Mouse (Mus musculus): ENCODE measurements at regions not wholly inside any gene's neighbourhood (a gene's known extent, or its start where the extent isn't known, plus 50 kb on each side); places are given as distances from the start of the nearest gene placed in this dataset.

- no peak for DNase-seq (ENCODE audit: low read depth, low spot score)
Observed at GRCm38 (mm10) chr14:24550763-24551471, 64.0 kb downstream of the Rps24 start.

DNA sequence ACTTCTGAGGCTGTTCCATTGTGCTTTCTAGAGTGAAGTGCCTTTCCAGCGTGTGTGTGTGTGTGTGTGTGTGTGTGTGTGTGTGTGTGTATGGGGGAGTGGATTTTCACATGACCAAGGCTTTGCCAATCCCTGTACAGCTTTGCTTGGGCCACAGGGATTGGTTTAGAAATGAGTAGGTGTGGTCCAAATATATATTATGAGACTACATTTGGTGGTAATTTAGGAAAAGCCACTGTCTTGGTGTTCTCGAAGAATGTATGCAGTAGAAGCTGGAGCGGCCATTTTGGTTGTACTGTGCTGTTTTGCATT, 64.5 kb downstream of the Rps24 start:
- DNase-seq (ENCODE audit: low read depth, low spot score), result no peak

DNA sequence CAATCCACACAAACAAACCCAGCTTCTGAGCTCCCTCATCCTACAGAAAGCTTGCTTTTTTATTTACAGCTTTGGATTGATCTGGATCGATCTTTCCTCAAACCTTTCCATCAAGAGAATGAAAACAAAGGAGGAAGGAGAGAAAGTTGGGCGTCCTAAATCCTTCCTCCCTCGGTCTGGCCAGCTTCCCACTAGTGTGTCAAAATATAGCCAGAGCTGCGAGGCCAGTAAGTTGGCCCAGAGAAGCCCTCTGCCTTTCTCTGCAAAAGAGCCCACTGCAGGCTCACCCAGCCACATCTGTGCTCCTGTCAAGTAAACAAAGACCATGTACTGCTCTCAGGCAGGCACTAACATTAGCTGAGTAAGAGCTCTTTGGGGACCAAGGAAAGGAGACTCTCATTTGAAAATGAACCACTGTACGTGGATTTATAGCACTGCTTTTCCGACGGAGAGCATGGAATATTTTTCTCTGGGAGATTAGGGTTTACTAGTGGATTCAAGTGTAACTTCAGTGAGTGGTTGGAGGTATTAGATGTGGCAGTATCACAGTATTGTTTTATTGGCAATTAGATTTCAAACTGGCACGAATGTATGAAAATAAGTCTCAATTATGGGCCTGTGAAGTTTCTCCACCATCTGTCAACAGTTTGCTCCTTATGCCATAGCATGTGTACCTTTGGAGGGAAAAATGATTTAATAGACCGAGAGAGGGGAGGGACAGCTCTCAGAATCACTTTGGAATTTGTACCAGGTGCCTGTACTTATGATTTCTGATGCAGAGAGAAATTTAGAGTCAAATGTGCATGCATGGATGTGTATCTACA, 78.1 kb downstream of the Rps24 start:
- DNase-seq (ENCODE audit: low read depth, low spot score), result no peak

GRCm38 (mm10) chr14:24565718-24566322, 78.9 kb downstream of the Rps24 start:
- DNase-seq (ENCODE audit: low read depth, low spot score), result no peak

- DNase-seq (ENCODE audit: low read depth, low spot score), result peak; percentile 48
Observed at GRCm38 (mm10) chr14:24575111-24575510, 88.2 kb downstream of the Rps24 start.

GRCm38 (mm10) chr14:24578535-24579111, 91.7 kb downstream of the Rps24 start:
- peak; percentile 96 for DNase-seq (ENCODE audit: low read depth, low spot score)

GRCm38 (mm10) chr14:24579153-24579795, 92.3 kb downstream of the Rps24 start:
- no peak for DNase-seq (ENCODE audit: low read depth, low spot score)

DNA sequence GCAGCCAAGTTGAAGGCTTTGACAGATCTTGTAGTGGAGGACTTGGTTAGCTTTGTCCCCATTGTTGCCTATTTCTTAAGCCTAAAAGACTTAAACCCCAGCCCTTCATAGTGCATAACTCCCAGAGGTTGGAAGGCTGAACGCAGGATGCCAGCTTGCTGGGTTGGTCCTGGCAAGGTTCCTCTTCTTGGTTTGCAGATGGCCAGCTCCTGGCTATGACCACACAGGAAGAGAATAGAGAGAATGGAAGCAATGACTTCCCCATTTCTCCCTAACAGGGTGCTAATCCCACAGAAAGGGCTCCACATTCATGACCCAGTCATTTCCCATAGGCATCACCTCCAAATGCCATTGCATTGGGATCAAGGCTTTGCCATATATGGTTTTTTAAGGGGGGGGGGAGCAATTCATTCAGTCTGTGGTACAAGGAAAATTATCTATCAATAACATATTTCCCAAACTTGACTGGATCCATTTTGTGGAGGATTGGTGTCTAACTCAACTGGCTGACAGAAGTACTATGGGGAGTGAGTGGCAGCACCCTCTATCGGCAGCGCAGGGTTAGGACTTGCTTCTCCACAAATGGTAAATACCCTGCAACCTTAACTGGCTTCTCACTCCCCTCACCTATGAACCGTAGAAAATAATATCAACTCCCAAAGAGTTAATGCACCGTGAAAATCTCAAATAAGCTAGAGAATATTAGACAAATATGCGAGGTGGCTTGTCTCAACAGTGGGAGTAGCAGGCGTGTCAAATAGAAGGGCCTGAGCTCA, 99.4 kb downstream of the Rps24 start:
- no peak for DNase-seq (ENCODE audit: low read depth, low spot score)

DNA sequence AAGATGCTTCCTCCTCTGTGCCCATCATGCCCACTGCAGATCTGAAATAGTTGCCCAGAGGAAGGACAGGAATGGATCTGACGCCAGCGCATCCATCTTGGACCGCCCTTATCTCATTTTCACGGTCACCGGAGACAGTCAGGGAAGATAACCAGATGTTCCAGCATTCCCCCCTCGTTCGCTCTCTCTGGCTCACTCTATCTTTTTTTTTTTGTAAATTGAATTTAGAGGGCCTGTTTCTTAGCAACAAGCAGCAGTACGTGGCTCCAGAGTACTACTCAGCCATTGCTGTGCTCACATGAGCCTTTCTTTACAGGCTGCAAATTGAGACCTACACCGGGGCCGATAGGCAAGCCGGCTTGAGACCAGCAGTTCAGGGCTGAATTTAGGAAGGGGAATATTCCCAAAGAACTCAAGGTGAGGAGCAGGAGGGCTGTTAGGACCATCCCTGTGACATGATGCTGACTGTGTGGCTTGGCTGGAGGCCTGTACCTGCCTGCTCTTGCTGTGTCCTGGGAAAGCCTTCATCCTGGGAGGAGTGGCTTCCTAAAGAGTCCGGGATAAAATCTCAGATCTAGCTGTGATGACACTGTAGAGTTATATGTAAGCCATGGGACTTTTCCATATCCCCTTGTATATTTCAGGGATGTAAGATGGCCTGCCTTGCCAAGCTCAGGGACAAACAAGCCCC, 100.2 kb downstream of the Rps24 start:
- peak; percentile 43 for DNase-seq (ENCODE audit: low read depth, low spot score)

- DNase-seq (ENCODE audit: low read depth, low spot score), result no peak
Observed at GRCm38 (mm10) chr14:24588041-24588440, 101.1 kb downstream of the Rps24 start.

- DNase-seq (ENCODE audit: low read depth, low spot score), result no peak
Observed at GRCm38 (mm10) chr14:24606444-24607173, 119.7 kb downstream of the Rps24 start.

- no peak for DNase-seq (ENCODE audit: low read depth, low spot score)
Observed at GRCm38 (mm10) chr14:24608356-24608755, 121.4 kb downstream of the Rps24 start.

- no peak for DNase-seq (ENCODE audit: low read depth, low spot score)
Observed at GRCm38 (mm10) chr14:24612254-24612995, 125.5 kb downstream of the Rps24 start.

- peak; percentile 45 for DNase-seq (ENCODE audit: low read depth, low spot score)
Observed at GRCm38 (mm10) chr14:24615776-24616175, 128.9 kb downstream of the Rps24 start.

DNA sequence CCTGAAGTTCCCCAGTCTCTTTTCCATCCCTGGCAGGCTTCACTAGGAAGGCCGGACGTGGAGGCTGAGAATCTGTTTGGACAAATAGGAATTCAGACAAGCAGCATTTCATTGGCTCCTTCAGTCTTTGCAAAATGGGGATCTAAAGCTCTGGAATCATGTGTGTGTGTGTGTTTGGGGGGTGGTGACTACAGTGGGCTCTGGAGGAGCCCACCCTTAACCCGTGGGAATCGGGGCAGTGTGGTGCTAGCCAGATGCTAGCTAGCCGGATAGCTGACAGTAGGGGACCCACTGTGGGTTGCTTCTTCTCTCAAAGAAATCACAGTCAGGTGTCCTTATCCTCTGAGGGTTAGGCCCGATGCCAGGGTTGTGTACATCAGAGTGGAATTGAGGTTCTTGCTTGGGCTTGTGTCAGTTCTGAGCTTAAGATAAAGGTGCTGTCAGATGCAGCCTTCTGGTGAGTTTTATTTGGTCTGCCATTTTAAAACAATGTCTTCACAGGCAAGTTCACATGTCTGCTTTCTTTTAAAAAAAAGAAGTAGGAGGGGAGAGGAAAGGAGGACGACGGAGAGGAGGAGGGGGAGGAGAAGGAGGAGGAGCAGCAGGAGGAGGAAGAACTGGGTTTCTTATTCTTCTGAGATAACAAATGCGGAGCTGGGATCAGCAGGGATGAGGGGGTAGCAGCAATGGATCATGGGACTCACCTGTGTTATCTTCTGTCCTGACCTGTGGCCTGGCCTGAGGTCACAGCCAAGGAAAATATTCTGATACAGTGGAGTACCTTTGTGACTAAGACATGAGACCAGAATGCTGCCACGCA, 129.6 kb downstream of the Rps24 start:
- peak; percentile 58 for DNase-seq (ENCODE audit: low read depth, low spot score)

GRCm38 (mm10) chr14:24617126-24617375, 130.1 kb downstream of the Rps24 start:
- DNase-seq (ENCODE audit: low read depth, low spot score), result no peak

DNA sequence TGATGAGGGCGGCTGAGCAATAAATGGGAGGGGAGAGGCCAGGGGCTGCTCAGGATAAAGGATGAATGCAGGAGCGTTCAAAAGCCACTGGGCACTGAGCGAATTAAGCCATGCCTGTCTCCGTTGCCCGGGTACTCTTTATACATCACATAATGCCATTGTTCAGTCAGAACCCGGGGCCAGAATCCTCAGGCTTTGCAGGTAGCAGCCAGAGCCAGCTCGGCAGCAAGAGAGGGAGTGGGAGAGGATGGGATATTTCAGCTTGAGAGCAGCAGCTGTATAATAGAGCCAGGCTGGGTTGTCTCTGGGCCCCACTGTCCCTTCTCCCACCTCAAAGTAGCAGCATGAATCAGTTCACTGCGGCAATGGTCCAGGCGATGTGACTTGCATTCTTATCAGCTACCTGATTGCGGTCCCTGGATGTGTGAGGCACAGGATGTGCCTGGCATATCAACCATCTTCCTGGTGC, 130.5 kb downstream of the Rps24 start:
- DNase-seq (ENCODE audit: low read depth, low spot score), result peak; percentile 42

Measured in telencephalon, adult 2 months (tissue).